Mouse (Mus musculus): ENCODE data around the gene Notch1.

The Notch1 gene

DNA sequence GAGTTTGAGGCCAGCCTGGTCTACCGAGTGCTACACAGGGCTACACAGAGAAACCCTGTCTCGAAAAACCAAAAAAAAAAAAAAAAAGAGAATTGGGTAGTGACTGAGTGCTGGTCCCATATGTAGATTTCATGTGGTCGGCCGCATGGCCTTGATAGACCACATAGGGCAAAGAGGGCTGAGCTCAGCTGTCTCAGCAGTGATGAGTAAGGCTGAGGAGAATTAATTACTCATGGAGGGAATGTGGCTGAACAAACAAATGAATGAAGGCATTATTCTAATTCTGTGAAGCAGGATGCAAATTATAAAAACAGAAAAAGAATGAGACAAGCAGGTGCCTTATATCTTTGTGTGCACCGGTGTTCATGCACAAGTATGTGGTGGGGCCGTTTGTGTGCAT is 15.4 kb upstream of the Notch1 start:
- DNase-seq (ENCODE audit: low spot score in 2 of 2) = no peak

DNA sequence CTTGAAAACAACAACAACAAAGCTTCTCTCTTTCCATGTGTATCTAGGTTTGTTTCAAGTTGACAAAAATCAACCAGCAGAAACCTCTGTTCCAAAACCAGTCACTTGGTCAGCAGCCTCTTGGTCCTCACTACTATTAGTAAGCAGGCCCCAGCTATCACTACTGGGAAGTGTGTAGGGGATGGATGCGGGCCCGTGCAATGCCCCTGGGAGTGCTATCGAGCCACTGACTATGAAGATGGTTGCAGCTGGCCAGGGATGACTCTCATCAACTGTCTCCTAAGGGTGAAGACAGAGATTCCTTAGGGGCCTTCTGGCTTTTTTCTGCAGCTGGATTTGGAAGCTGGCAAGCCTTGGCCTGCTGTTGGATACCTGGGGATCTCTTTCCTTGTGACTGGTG is 13.4 kb upstream of the Notch1 start:
- no peak for DNase-seq (ENCODE audit: low spot score in 2 of 2)

DNA sequence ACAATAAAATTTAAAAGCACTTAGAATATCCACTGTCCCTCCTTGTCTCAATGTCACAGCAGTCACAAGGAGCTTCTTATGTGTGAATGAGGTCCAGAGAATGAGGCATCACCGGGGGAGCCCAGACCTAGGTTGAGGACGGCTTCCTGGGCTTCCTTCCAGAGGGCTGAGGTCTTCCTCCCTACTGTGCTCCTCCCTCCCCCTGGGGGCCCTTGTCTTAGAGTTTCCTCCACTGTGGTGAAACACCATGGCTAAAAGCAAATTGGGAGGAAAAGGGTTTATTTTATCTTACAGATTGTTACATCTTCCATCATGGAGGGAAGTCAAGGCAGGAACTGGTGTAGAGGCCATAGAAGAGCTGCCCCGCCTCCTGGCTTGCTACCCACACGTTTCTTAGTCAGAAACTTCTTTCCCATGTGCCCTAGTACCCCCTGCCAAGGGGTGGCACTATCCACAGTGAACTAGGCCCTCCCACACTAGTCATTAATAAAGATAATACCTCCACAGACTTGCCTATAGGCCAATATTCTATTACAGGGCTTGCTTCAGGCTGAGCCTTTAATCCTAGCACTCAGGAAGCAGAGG is 12.8 kb upstream of the Notch1 start:
- DNase-seq (ENCODE audit: low spot score in 2 of 2) = no peak

DNA sequence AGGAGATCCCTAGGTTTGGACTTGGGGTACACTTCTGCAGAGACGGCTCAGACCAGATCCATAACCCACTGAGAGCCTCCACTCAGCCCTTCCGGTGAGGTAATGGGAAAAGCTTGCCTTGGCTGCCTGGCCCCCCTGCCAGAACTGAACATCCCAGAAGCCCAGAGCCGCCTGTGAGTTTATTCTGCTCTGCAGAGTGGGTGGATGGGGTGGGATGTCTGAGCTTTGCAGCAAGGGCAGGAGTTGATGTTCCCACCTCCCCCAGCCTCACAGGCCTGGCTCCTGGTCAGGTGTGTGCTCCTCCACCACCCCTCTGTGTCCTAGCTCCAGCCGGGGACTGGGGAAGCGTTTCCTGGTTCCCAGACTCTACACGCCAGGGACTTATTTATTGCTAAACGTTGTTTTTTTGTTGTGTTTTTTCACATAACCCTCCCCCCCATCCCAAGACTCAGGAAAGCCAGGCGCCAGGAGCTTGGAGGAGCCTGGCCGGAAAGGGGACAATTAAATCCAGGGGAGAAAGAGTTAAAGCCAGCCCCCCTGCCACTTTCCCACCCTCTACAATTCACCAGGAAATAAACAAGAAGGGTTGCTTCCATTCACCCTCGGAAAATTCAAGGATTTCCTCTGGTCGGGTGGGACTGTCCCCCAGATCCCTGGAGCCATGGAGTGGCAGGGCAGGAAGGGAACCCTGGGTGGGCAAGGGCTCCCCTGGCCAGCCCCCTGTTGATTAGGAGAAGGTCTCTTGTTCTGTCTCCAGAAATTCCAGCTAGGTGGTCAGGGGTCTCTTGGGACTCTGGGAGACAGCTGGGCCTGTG is 10.2 kb upstream of the Notch1 start:
- DNase-seq (ENCODE audit: low spot score in 2 of 2) = peak; percentile 50 to 63

DNA sequence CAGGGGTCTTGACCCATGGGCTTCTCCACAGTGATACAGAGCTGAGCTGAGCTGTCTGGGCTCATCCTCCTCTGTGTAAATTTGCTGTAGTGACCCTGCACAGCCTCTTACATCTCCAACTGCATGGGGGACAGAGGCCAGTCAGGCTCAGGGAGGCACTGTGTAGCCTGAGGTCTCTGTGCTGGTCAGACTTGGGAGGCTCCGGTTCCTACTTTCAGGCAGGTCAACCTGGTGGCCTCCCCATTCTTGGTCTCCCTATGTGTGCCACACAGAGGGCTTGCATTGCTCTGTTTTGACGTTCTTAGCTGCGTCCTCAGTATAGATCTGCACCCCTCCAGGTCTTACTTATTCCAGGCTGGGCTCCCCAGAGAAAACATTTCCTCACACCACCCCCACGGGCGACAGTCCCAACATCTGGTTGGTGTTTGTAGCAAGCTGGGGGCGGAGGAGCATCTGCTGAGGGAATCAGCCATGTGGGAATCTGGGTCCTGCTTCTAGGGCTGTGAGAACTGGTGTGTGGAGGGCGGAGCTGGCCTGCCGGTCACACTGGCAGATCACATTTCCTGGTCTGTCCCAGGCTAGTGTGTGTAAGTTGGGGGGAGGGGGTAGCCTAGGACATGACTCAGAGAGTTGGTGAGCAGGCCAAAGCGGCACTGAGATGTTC is 9.0 kb upstream of the Notch1 start:
- DNase-seq (ENCODE audit: low spot score in 2 of 2) = peak; percentile 88 to 94

DNA sequence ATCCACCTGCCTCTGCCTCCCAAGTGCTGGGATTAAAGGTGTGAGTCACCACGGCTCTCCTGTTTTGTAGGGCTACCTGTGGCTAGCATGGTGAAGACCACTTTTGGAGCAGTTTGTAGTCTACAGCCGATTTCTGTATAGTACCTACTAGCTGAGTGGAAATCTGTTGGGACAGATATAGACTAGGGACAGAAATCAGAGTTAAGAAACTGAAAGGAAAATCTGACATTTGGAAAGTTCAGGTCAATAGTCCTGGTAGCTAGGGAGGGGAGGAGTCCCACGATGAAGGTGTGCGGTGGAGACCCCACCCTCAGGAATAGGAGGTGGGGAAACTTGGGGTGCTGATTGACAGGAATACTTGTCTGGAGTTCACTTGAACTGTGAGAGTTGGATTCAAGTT is 5.9 kb upstream of the Notch1 start:
- no peak for DNase-seq (ENCODE audit: low spot score in 2 of 2)

DNA sequence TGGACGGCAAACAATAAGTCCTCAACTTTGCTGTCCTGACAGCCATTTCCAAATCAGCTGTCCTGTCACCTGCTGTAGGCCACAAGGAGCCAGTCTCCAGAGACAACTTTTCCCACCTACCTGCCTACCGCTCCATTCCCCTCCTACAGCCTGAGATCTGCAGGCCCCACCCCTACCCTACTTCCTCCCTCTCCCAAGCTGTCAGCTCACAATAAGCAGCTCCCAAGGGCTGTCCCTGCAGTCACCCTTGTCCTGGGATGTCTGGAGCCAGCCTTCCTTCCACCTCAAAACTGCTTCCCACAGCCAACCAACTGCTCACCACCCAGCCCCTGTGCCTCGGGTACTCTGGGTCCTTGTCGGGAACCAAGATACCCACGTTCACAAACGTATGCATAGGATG is 3.3 kb upstream of the Notch1 start:
- no peak for DNase-seq (ENCODE audit: low spot score in 2 of 2)

DNA sequence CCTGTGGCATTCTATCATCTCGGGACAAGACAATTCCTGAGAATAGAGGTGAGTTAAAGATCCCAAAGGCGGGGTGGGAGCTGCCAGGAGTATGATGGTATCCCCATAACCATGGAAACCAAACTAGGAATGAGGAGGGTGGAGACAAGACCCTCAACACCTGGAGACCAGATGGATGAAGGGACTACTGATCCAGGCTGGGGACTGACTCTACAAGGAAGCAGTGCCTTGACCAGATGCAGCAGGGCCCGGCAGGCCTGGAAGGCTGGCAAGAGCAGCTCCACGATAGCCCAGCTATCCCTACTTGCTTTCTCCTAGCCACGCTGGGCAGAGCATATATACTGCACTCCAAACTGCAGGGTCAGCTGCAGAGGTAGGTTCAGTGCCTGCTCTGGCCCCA is 524 bp upstream of the Notch1 start:
- no peak for DNase-seq (ENCODE audit: low spot score in 2 of 2)

DNA sequence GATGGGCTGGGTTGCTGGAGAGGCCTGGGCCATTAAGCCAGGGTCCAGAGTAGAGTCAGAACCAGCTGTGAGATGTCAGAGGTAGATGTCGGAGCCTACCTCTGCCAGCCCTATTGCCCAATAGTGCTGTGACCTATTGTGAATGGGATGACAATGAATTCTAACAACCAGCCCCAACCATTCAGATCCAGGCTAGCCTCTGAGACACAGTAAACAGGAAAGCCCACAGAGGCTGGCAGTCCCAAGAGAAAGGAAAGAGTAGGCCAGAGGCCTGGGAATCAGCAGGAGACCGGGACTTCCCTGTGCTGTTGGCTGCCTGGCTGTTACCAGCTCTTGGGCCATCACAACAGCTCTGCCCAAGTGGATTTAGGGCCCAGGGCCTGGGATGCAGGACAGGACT is 1.1 kb downstream of the Notch1 start:
- peak; percentile 71 to 75 for DNase-seq (ENCODE audit: low spot score in 2 of 2)

DNA sequence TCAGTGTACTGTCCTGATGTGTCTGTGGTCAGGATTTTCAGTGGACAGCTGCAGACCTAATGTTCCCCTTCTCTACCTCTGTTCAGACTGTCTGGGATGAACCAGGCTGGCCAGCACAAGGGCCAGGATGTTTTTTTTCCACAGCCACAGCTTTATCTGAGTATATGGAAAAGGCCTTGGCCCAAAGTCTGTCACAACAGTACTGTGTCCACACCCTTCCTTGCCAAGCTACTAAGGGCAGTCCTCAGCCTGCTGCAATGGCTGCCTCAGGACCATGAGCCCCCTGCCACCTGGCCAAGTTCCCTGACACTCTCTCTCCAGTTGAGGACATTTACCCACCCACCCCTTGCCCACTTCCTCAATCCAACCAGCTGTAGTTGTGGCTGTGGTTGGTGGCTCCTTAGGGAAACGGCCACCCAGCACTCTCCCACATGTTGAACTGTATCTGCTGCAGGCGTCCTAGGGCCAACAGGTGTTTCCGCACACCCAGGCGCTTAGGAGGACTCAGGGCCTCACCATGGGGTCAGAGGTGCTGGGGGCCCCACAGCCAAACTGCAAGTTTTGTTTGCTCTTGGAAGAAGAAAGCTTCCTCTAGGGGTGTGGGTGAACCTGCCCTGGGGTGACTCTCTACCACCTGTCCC is 3.2 kb downstream of the Notch1 start:
- DNase-seq (ENCODE audit: low spot score in 2 of 2) = no peak

DNA sequence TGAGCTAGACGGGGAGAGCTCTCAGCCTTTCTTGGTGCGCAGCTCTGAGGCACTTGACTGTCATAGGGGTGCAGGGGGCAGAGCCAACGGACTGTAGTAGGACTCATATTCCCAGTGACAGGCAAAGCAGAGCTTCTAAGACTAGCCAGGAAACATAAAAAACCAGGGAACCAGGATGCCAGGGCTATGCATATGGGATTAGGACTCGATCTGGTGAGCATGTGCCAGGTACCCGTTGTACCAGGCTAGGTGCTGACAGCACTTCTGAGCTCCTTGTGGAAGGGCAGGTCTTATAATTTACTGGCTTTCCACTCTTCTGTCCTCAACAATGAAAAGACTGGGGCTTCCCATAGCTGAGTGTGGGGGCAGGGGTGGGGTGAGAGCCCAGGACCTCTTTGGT is 7.8 kb downstream of the Notch1 start:
- no peak for DNase-seq (ENCODE audit: low spot score in 2 of 2)

DNA sequence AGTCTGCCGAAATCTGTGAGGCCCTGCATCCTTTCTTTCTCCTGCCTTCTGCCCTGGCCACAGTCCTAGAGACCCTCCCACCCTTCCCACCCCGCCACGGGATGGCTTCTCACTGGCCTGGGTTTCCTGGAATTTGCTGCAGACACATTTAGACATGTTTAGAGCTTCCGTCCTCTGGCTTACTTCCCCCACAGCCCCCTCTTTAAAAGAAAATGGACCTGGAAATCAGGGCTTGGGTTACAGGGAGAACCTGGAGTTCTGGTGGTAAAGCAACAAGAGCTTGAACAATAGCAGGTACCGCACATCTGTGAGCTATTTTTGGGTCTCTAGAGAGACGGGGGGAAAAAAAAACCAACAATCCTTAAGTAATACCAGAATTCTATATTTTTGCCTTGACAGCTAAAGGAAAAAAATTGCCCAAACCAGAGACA is 8.5 kb downstream of the Notch1 start:
- DNase-seq (ENCODE audit: low spot score in 2 of 2) = no peak

DNA sequence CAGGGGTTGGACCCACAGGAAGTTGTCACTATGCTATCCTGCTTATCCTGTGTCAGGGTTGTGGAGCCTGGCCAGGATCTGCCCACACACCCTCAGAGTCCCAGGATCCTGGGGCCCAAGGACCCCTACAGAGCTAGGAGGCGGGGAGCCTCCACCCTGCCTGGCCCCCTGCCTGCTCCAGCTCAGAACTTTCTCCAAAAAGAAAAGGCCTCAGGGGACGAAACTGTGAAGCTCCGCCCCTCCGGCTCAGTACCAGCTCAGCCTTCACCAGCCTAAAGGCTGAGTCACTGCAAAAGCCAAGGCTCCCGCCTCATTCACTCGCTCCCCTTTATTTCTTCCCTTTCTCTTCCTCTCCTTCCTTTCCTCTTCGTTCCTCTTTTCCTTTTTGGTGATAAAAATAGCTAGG is 9.0 kb downstream of the Notch1 start:
- peak; percentile 70 to 86 for DNase-seq (ENCODE audit: low spot score in 2 of 2)

DNA sequence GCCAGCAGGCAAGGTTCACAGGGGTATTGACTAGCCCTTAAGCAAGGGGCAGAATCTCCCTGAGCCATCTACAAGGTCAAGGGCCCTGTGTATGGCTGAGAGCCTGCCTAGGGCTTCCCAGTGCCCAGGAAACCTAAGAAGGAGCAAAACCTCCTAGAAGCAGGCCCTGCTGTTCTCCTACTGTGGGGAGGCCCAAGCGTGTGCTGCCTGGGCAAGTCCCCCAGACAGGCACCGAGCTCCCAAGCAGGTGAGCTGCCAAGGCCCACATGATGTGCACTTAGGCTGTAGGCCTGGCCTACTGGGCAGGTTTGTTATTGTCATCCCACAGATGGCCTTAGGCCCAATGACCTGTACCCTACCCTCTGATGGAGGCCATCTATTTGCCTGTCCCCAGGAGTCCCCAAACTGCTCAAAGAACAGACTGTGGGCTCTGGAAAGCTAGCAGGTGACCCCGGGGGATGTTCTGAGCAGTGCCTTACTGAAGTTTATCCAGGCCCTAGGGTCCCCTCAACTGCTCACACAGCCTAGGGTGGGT is 9.7 kb downstream of the Notch1 start:
- DNase-seq (ENCODE audit: low spot score in 2 of 2) = no peak

DNA sequence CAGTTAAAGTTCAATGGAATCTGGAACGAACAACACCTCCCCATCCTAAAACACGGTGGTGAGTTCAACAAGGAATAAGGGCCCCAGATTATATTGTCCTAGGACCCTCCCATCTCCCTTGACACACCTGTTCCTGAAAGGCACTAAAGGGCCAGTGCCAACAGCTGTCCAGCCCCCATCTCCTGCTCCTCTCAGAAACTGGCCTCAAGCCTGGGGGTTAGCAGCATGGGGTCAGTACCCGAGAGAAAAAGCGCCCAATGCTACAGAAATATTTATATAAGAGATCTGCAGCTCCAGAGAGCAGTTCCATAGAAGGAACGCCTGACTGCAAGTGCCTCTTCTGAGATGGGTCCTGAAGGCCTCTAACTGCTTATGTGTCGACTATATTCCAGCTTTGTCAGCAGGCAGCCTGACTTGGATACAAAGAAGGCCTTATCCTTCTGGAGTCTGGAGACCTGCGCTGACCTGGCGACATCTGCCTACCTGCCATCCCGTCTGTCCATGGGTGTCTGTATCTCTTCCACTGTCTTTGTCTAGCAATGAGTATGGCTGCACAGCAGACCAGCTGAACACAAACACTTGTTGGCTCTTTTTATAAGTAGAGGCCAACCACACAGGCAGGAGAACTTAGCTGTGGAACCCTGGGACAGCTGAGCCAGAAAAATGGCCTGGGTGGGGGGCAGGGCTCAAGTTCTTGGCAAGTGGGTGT is 11.5 kb downstream of the Notch1 start:
- peak in 1 of 2 experiments; percentile 16 for DNase-seq (ENCODE audit: low spot score in 2 of 2)

DNA sequence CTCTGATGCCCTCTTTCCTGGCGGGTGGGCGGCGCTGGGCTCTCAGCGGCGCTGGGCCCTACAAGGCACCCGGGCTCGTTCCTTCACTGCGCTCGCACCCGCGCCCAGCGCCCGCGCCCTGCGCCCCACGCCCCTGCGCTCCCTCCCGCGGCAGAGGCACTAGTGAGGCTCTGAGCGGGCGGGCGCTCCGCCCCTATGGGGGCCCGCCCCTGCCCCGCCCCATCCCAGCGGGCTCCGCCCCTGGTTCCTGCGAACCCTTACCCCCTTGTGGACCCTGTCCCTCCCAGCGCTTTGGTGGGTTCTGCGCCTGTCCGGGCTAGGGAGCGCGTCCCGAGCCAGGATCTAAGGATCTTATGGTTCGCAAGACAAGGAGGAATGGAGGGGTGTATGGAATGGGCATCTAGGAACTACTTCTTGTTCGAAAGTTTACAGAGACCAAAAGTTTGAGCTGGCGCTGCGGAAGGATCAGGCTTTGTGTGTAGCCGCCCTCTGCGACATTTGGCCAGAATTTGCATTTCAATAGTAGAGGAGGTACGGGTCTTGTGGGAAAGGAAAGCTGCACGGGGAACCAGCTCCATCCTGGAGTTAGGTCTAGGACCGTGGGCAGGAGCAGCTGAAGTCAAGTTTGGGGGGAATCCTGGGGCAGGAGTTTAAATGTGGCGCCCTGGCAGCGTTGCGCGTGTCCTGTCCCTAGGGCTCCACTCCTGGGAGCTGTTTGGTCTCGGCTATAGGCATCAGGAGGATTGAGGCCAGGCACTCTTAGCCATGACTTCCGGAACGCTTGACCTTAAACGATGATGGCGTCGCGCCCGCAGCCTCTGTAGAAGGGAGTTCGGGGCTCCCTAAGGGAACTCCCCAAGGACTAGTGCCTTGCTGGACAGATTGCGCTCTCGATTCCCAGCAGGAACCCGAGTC is 12.5 kb downstream of the Notch1 start:
- DNase-seq (ENCODE audit: low spot score in 2 of 2) = peak; percentile 84 to 86

DNA sequence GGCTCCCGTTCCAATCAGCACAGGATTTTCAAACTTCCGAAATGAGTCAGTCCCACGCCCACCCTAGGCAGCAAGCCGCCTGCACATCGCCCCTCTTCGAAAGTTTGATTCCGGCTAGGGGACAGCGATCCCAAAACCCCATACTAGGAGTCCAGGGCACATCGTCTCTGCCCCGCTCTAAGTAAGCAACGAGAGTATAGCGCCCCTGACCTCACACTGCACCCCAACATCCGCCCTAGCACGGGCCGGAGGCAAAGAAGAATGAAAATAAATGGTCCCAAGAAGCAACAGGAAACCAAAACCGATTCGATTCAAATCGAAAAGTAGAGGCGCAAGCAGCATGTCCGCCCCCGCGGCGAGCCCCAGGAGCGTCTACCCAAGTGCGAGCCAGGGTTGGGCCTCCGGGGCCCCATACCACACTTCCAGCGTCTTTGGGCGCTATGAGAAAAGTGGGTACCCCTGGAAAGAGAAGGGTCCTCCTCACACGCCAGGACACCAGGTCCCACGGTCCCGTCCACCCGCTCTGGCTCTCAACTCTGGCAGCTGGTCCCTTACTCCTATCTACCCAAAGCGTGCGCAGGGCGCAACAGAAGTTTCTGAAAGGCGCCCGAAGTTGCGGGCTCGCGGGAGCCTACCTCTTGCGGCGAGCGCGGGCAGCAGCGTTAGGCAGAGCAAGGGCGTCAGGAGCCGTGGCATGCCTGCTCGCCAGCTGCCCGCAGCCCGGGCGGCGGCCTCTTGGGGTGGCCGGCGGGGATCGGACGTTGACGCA is 13.4 kb downstream of the Notch1 start:
- DNase-seq (ENCODE audit: low spot score in 2 of 2) = no peak

DNA sequence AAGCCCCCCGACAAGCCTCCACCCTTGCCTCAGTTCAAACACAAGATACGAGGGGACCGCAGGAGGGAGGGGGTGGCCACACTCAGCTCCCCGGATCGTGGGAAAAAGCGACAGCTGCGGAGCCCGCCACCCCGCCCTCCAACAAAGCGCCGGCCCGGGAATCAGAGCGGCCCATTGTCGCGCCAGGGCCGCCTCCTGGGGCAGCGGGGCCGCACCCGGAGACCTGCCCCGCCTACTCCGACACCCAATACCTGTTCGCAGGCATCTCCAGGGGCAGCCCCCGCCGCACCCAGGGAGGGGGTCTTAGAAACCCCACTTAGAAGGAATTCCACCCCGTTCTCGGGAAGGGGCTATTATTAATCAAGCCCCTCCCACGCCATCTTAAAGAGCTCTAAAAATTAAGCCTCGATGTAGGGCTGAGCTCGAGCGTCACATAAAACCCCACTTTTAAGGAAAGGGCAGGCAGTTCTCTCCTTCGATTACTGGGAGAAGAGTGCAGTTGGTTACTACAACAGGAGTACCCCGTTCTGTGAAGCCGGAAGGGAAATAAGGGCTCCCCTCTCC is 14.1 kb downstream of the Notch1 start:
- peak; percentile 69 to 75 for DNase-seq (ENCODE audit: low spot score in 2 of 2)

DNA sequence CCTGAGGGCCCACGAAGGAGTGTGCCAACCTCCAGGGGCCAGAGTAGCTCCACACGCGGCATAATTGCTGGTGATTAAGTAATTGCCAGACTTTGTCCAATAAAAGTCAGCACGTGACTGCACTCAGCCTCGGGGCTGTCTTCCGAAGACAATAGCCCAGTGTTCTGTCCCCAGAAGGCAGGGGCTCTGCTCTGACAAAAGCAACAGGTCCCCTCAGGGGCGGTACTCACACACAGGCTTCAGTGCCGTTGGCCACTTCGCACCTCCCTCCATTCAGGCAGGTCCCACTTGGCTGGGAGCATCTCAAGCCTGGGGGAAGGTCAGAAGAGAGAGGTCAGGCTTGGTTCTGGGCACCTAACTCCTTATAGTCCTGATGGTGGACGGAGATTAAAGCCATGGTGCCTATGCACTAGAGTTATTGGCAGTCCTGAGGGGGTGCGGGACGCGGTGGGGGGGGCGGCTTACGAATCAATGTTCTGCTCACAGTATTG is 14.8 kb downstream of the Notch1 start:
- no peak for DNase-seq (ENCODE audit: low spot score in 2 of 2)
